Mouse (Mus musculus): ENCODE results near the gene Faap24. TPM values are rescaled to one million over a fixed set of nuclear protein-coding genes. Genes with fewer than 3 reads are reported as not detected.

The Faap24 gene
- polyA plus RNA-seq (2012; ENCODE audit: insufficient read depth, insufficient read length, low replicate concordance, missing spikeins): not detected in 2 replicates

DNA sequence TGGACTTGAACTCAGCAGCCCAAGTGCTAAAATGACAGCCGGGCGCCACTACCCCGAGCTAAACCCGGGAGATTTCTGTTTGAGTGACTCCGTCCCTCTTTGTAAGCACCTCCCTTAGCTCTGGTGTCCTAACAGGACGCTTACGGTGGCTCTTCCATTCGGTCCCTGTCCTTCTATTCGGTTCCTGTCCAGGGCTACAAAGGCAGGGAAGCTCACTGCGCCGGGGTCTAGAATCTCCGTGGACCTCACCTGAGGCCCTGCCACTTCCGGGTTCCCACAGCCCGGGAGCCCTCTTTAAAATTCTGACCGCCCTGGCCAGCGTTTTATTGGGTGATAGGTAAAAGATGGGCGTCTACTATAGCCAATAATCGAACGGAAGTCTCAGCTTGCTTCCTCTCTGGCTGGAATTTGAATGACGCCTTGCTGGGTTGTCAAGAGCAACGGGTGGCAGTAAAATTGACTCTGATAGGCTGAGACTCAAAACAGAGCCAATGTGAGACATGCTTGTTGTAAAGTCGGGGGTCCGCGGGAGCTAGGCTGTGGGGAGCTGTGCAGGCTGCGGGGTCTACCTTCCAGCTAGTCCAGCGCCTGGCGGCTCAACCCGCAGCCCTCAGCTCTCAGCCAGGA is at the start of gene Faap24, which contains the start of gene Cep89:
Faap24 (minus strand) TSS at position 295 of the 627 bp plus-strand sequence.
Cep89 (plus strand) TSS at position 494 of the 627 bp plus-strand sequence.
- H3K27ac ChIP-seq (ENCODE audit: insufficient read depth, low read depth, low read length): no peak within 1 kb of the TSS
- peaks cover 9% of the 10 kb centered on the region for H3K4me1 ChIP-seq (ENCODE audit: control insufficient read depth, insufficient read depth, low read length)
- TF ChIP-seq CTCF (IDR thresholded peaks at IDR 0.05; ENCODE audit: insufficient read depth, low read depth, low read length) (no peak), POLR2A (IDR thresholded peaks at IDR 0.05; ENCODE audit: insufficient read depth, low read depth, low read length) (peak; percentile 84)
- H3K4me3 ChIP-seq (ENCODE audit: insufficient read depth, low read depth, low read length): peak within 1 kb of the TSS; percentile 75
- under 1% methylated on average over 28 of the region's 28 CpGs for whole genome bisulfite sequencing

- Histone ChIP-seq H3K27ac (ENCODE audit: insufficient read depth, low read depth, low read length) (no peak overlapping the region), H3K4me1 (ENCODE audit: control insufficient read depth, insufficient read depth, low read length) (no peaks in the 10 kb centered on the region), H3K4me3 (ENCODE audit: insufficient read depth, low read depth, low read length) (no peak overlapping the region)
- TF ChIP-seq POLR2A (IDR thresholded peaks at IDR 0.05; ENCODE audit: insufficient read depth, low read depth, low read length) (no peak), CTCF (IDR thresholded peaks at IDR 0.05; ENCODE audit: insufficient read depth, low read depth, low read length) (no peak)
- 76% methylated on average over 9 of the region's 9 CpGs for WGBS
These were observed 38.6 kb upstream of the Faap24 start for GRCm38 (mm10) chr7:35435266-35435665.

DNA sequence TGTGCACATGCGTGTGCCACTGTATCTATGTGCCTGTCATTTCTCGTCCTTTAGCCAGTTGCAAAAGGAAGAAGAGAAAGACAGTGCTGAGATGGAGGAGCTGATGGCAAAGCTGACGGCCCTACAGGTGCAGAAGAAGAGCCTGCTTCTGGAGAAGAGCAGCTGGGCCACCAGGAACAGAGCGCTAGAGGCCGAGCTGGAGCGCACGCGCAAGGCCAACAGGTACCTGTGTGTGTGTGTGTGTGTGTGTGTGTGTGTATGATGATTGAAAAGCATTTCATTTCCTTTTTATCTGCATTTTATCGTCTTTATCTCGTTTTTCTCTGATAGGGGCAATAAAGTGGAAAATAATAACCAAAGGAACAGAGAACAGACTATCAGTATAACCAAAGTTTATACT is 31.5 kb upstream of the Faap24 start:
- 96% methylated on average over 10 of the region's 10 CpGs for WGBS
- H3K4me1 ChIP-seq (ENCODE audit: control insufficient read depth, insufficient read depth, low read length): no peaks in the 10 kb centered on the region
- H3K27ac ChIP-seq (ENCODE audit: insufficient read depth, low read depth, low read length): no peak overlapping the region
- no peak overlapping the region for H3K4me3 ChIP-seq (ENCODE audit: insufficient read depth, low read depth, low read length)
- no peak for TF ChIP-seq CTCF (IDR thresholded peaks at IDR 0.05; ENCODE audit: insufficient read depth, low read depth, low read length)
- no peak for TF ChIP-seq POLR2A (IDR thresholded peaks at IDR 0.05; ENCODE audit: insufficient read depth, low read depth, low read length)

DNA sequence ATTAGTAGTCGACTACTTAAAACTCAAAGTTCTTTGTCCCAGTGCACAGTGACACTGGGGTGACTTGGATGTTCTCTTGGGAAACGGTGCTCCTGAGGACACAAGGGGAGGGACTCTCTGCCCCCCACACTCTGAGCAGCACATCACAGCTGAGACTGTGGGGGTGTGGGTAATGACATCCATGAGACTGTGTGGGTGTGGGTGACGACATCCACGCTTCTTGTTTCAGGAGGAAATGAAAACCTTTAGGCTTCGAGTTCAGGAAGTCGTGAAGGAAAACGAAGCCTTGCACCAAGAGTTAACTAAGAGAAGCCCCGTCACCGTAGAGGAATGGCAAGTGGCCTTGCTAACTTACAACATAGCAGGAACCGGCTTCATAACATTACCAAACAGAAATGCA is 26.4 kb upstream of the Faap24 start:
- Histone ChIP-seq H3K27ac (ENCODE audit: insufficient read depth, low read depth, low read length) (no peak overlapping the region), H3K4me1 (ENCODE audit: control insufficient read depth, insufficient read depth, low read length) (peaks cover 3% of the 10 kb centered on the region; the same call in 1 of the 2 replicates), H3K4me3 (ENCODE audit: insufficient read depth, low read depth, low read length) (no peak overlapping the region)
- TF ChIP-seq POLR2A (IDR thresholded peaks at IDR 0.05; ENCODE audit: insufficient read depth, low read depth, low read length) (no peak), CTCF (IDR thresholded peaks at IDR 0.05; ENCODE audit: insufficient read depth, low read depth, low read length) (no peak)
- WGBS: 68% methylated on average over 10 of the region's 10 CpGs

- no peaks in the 10 kb centered on the region for H3K4me1 ChIP-seq (ENCODE audit: control insufficient read depth, insufficient read depth, low read length)
- 96% methylated on average over 5 of the region's 5 CpGs for WGBS
- no peak overlapping the region for H3K4me3 ChIP-seq (ENCODE audit: insufficient read depth, low read depth, low read length)
- no peak for TF ChIP-seq POLR2A (IDR thresholded peaks at IDR 0.05; ENCODE audit: insufficient read depth, low read depth, low read length)
- TF ChIP-seq CTCF (IDR thresholded peaks at IDR 0.05; ENCODE audit: insufficient read depth, low read depth, low read length): no peak
- H3K27ac ChIP-seq (ENCODE audit: insufficient read depth, low read depth, low read length): no peak overlapping the region
These were observed 20.0 kb upstream of the Faap24 start for GRCm38 (mm10) chr7:35416654-35416948.

GRCm38 (mm10) chr7:35415801-35416653 is 19.4 kb upstream of the Faap24 start:
- 81% methylated on average over 9 of the region's 9 CpGs for WGBS
- no peaks in the 10 kb centered on the region for H3K4me1 ChIP-seq (ENCODE audit: control insufficient read depth, insufficient read depth, low read length)
- H3K4me3 ChIP-seq (ENCODE audit: insufficient read depth, low read depth, low read length): no peak overlapping the region
- H3K27ac ChIP-seq (ENCODE audit: insufficient read depth, low read depth, low read length): no peak overlapping the region
- TF ChIP-seq CTCF (IDR thresholded peaks at IDR 0.05; ENCODE audit: insufficient read depth, low read depth, low read length): no peak
- TF ChIP-seq POLR2A (IDR thresholded peaks at IDR 0.05; ENCODE audit: insufficient read depth, low read depth, low read length): no peak

- Histone ChIP-seq H3K4me1 (ENCODE audit: control insufficient read depth, insufficient read depth, low read length) (no peaks in the 10 kb centered on the region), H3K4me3 (ENCODE audit: insufficient read depth, low read depth, low read length) (no peak overlapping the region), H3K27ac (ENCODE audit: insufficient read depth, low read depth, low read length) (no peak overlapping the region)
- TF ChIP-seq CTCF (IDR thresholded peaks at IDR 0.05; ENCODE audit: insufficient read depth, low read depth, low read length) (no peak), POLR2A (IDR thresholded peaks at IDR 0.05; ENCODE audit: insufficient read depth, low read depth, low read length) (no peak)
- 87% methylated on average over 5 of the region's 5 CpGs for WGBS
These were observed 18.6 kb upstream of the Faap24 start for GRCm38 (mm10) chr7:35415226-35415625.

GRCm38 (mm10) chr7:35401169-35401568 is 4.5 kb upstream of the Faap24 start:
- Histone ChIP-seq H3K4me3 (ENCODE audit: insufficient read depth, low read depth, low read length) (no peak overlapping the region), H3K27ac (ENCODE audit: insufficient read depth, low read depth, low read length) (no peak overlapping the region), H3K4me1 (ENCODE audit: control insufficient read depth, insufficient read depth, low read length) (peaks cover 9% of the 10 kb centered on the region)
- WGBS: 95% methylated on average over 4 of the region's 4 CpGs
- no peak for TF ChIP-seq CTCF (IDR thresholded peaks at IDR 0.05; ENCODE audit: insufficient read depth, low read depth, low read length)
- TF ChIP-seq POLR2A (IDR thresholded peaks at IDR 0.05; ENCODE audit: insufficient read depth, low read depth, low read length): no peak

Measured in olfactory bulb, adult 2 months (tissue).